Mouse (Mus musculus) forebrain, postnatal 0 days (tissue): ENCODE measurements around the gene Cpne8. TPM values are rescaled to one million over a fixed set of nuclear protein-coding genes. Genes with fewer than 3 reads are reported as not detected.

Experiments
- ATAC-seq: fragments of 200-750 bp; cut with Nextera tagmentation; 2 replicates; pipeline ENCODE4 v1.8.0; 2017; ENCODE audit warnings: mild to moderate bottlenecking, moderate library complexity
- DNase-seq: peaks from one replicate; pipeline ENCODE4 v3.0.0-alpha.2; 2015
- H3K27ac ChIP-seq: fragments of 300-500 bp; sonication (generic); 2 replicates; pipeline ENCODE4 v1.5.1; 2014; ENCODE audit warnings: low read depth, mild to moderate bottlenecking, antibody characterized with exemption, low read length, moderate library complexity, mixed read lengths
- H3K27me3 ChIP-seq: fragments of 300-500 bp; sonication (generic); 2 replicates; pipeline ENCODE4 v1.6.1; 2014; ENCODE audit warnings: mild to moderate bottlenecking, low read length, mixed read lengths; ENCODE audit not compliant: insufficient read depth
- H3K36me3 ChIP-seq: fragments of 300-500 bp; sonication (generic); 2 replicates; pipeline ENCODE4 v1.6.1; 2014; ENCODE audit warnings: mild to moderate bottlenecking, moderate library complexity; ENCODE audit not compliant: insufficient read depth
- H3K4me1 ChIP-seq: fragments of 300-500 bp; sonication (generic); 2 replicates; pipeline ENCODE4 v1.6.1; 2014; ENCODE audit warnings: antibody characterized with exemption; ENCODE audit not compliant: insufficient read depth
- H3K4me2 ChIP-seq: fragments of 300-500 bp; sonication (generic); 2 replicates; pipeline ENCODE4 v1.6.1; 2014; ENCODE audit warnings: low read depth, mild to moderate bottlenecking, moderate library complexity
- H3K4me3 ChIP-seq: fragments of 300-500 bp; sonication (generic); 2 replicates; pipeline ENCODE4 v1.5.1; 2014; ENCODE audit warnings: low read depth, low read length, mixed read lengths
- H3K9ac ChIP-seq: fragments of 300-500 bp; sonication (generic); 2 replicates; pipeline ENCODE4 v1.6.1; 2014; ENCODE audit warnings: mild to moderate bottlenecking
- H3K9me3 ChIP-seq: fragments of 300-500 bp; sonication (generic); 2 replicates; pipeline ENCODE4 v1.6.1; 2016; ENCODE audit warnings: low read length
- CTCF ChIP-seq: sonication (generic); IDR thresholded peaks from 2 replicates; pipeline ENCODE4 v1.5.1; 2016; ENCODE audit warnings: antibody characterized with exemption, control low read depth, low read depth
- WGBS: fragments of 180-500 bp; shearing (Covaris S2); extraction: QIAGEN DNeasy Blood & Tissue Kit; methylation state at CpG from one replicate; pipeline ENCODE4 v1.1.7; 2014; 5-methylcytosine and 5-hydroxymethylcytosine counted together
- polyA plus RNA-seq: library from polyadenylated mRNA; unstranded; fragments of >200 nt; fragmentation: Nextera tagmentation; extraction: Ambion mirVana; gene quantifications from 2 replicates; pipeline ENCODE4 v1.2.1, GENCODE M21; 2015
- total RNA-seq: library from RNA; depleted of rRNA; stranded (reverse); fragments of >200 nt; gene quantifications from 2 replicates; pipeline ENCODE4 v1.2.3, GENCODE M21; 2014

Cpne8 gene
- total and polyA plus RNA-seq, 2 experiments from 2014 or later, result 22.3 to 24.4 TPM

DNA sequence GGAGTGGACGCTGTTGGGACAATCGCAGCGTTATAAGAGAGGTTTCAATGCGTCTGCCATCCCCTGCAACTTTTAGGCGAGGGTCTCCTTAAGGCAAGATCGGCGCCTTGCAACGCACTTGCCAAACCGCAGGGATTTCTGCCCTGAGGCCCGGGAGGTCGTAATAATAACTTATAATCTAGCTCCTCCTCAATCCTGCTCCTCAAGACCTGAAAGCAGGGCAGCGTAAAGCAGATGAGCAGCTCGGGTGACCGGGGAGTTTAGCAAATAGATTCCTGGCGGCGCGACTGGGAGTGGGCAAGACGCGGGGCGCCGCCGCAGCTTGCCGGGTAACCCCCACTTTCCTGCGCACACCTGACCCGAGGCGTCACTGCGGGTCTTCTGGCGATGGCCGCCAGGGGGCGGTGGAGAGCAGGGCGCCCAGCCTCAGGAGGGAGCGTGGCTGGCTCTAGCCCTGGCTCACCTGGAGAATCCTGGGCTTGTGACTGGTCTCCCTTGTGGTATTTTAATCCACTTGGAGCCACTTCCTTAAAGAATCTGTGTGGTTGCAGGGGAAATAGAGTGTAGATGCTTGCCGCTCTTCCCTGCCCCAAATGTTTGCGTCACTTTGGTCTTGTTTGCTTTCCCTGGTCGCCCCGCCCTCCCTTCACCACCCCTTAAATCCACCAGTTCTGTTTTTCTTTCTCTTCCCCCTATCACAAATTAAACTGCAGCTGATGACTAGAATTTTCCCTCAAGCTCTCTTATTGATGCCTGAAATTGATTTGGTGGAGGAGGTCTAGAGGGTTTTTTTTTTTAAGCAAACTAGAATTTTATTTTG lies 738 bp upstream of the Cpne8 start:
- peak; percentile 90 for ATAC-seq
- peak; percentile 98 for TF ChIP-seq CTCF
- peak overlapping the region; percentile 59 for H3K4me3 ChIP-seq
- peak; percentile 83 for DNase-seq
- H3K4me2 ChIP-seq, result peak overlapping the region; percentile 95
- 3% methylated on average over 36 of the region's 36 CpGs for WGBS
- H3K9ac ChIP-seq, result peak overlapping the region; percentile 60
- H3K9me3 ChIP-seq, result no peaks in the 10 kb centered on the region
- no peaks in the 10 kb centered on the region; the same call in 1 of the 2 replicates for H3K27me3 ChIP-seq
- no peaks in the 10 kb centered on the region for H3K36me3 ChIP-seq
- peak overlapping the region; percentile 50; the same call in 1 of the 2 replicates for H3K27ac ChIP-seq
- 0 out of 2 replicates have a peak, but pooled peaks cover 2% of the 10 kb centered on the region for H3K4me1 ChIP-seq

DNA sequence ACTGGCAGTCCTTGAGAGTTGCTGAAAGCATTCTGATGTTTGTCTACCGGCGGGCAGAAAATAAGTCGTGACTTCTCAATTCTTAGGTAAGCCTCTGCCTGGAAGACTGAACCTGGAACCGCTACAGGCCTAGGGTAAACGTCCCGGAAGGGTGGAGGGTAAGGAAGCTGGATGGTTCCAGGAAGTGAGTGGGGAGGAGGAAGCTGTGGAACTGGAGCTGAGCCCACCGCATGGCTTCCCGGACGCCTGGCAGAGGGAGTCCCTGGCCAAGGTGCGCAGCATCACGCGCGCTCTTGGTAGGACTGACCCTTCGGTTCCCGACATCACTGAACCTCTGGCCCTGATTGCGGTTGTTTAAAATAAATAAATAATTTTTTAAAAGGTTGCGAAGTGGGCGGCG lies 744 bp downstream of the Cpne8 start:
- 5% methylated on average over 19 of the region's 19 CpGs for WGBS
- H3K36me3 ChIP-seq, result no peaks in the 10 kb centered on the region
- H3K4me1 ChIP-seq, result 0 out of 2 replicates have a peak, but pooled peaks cover 2% of the 10 kb centered on the region
- no peaks in the 10 kb centered on the region; the same call in 1 of the 2 replicates for H3K27me3 ChIP-seq
- H3K9me3 ChIP-seq, result no peaks in the 10 kb centered on the region
- peak overlapping the region; percentile 60; the same call in 1 of the 2 replicates for H3K9ac ChIP-seq
- H3K27ac ChIP-seq, result no peak overlapping the region
- DNase-seq, result peak; percentile 27
- peak overlapping the region; percentile 95 for H3K4me2 ChIP-seq
- H3K4me3 ChIP-seq, result peak overlapping the region; percentile 59
- no peak for TF ChIP-seq CTCF
- no peak for ATAC-seq

DNA sequence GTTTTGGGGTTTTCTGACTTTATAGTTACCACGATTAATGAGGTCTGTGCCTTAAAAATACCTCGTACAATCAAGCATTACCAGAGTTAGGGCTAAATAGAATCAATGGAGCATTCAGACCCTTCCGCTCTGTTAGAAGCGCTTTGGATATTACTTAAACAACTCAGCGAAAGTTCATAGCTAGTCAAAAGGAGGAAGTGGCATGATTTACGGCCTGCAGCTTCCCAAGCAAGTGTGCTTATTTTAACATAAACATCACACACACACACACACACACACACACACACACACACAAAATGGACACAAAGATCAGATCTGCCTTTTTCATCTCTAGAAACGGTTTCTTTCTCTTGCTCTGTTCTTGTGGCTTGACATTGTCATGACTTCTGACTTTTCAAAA lies 9.7 kb downstream of the Cpne8 start:
- Histone ChIP-seq H3K36me3 (no peaks in the 10 kb centered on the region), H3K4me2 (no peak overlapping the region), H3K9me3 (no peaks in the 10 kb centered on the region), H3K4me3 (no peak overlapping the region), H3K27me3 (no peaks in the 10 kb centered on the region), H3K4me1 (no peaks in the 10 kb centered on the region), H3K9ac (no peak overlapping the region), H3K27ac (no peak overlapping the region)
- 40% methylated on average over 7 of the region's 7 CpGs for WGBS
- TF ChIP-seq CTCF, result no peak
- DNase-seq (no peak), ATAC-seq (no peak)

DNA sequence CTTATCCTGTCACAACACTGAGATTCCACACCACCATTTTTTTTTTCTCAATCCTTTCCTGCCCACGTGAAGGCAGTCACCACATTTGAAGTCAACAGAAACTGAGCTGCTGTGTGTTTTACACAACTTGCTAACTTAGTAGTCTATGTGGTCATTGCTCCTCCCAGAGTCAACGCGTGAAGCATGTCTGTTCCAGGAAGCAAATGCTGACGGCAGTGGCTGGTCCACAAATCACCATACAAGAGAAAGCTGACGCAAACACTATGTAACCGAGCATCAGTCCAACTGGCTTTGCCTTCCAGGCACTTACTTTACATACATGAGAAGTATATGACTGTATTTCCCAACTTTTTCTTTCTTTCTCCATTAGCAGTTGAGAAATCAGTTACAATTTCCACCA lies 12.3 kb downstream of the Cpne8 start:
- ATAC-seq (no peak), DNase-seq (no peak)
- Histone ChIP-seq H3K9ac (no peak overlapping the region), H3K36me3 (no peaks in the 10 kb centered on the region), H3K27me3 (no peaks in the 10 kb centered on the region), H3K4me1 (no peaks in the 10 kb centered on the region), H3K9me3 (no peaks in the 10 kb centered on the region), H3K4me2 (no peak overlapping the region), H3K27ac (no peak overlapping the region), H3K4me3 (no peak overlapping the region)
- 91% methylated on average over 6 of the region's 6 CpGs for WGBS
- no peak for TF ChIP-seq CTCF

DNA sequence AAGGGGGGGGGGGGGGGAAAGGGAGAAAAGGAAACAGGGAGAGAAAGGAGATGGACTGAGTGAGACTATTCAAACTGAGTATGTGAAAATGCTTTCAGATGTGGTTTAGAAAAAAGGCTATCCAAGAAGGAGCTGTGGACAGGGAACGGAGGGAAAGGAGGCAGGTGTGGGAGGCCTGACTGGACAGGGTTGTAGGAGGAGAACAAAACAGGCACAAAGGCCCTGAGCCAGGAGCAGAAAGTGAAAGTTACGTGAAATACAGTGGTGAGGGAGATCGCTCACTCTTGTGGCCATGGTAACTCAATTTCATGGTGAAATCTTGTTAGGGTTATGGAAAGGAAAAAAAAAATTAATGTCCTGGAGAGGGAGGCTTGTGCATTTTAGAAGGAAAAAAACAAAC lies 14.6 kb downstream of the Cpne8 start:
- ATAC-seq (no peak), DNase-seq (no peak)
- TF ChIP-seq CTCF, result no peak
- H3K36me3 ChIP-seq, result no peaks in the 10 kb centered on the region
- no peak overlapping the region for H3K9ac ChIP-seq
- WGBS, result 77% methylated on average over 3 of the region's 3 CpGs
- H3K4me3 ChIP-seq, result no peak overlapping the region
- no peak overlapping the region for H3K27ac ChIP-seq
- no peaks in the 10 kb centered on the region for H3K9me3 ChIP-seq
- H3K4me2 ChIP-seq, result no peak overlapping the region
- no peaks in the 10 kb centered on the region for H3K27me3 ChIP-seq
- H3K4me1 ChIP-seq, result no peaks in the 10 kb centered on the region

DNA sequence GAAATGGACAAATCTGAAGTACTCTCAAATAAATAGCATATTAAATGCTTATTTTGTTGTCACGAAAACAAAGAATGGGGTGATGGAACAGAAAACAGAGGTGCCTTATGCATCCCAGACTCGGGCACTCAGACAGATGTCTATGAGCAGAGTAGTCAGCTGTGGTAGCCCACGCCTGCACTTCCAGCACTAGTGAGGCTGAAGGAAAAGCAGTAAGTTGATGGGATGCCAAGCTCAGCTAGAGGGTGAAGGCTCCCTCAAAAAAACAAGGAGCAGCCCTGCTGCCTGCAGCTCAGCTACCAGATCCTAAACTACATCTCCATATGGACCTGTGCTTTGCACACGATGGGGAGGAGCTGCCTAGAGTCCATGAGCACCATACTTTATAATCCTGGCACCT lies 15.6 kb downstream of the Cpne8 start:
- no peak overlapping the region for H3K4me3 ChIP-seq
- H3K4me2 ChIP-seq, result no peak overlapping the region
- H3K36me3 ChIP-seq, result no peaks in the 10 kb centered on the region
- ATAC-seq (no peak), DNase-seq (no peak)
- H3K27ac ChIP-seq, result no peak overlapping the region
- no peak overlapping the region for H3K9ac ChIP-seq
- H3K4me1 ChIP-seq, result no peaks in the 10 kb centered on the region
- TF ChIP-seq CTCF, result no peak
- no peaks in the 10 kb centered on the region for H3K27me3 ChIP-seq
- WGBS, result 75% methylated on average over 4 of the region's 4 CpGs
- no peaks in the 10 kb centered on the region for H3K9me3 ChIP-seq

DNA sequence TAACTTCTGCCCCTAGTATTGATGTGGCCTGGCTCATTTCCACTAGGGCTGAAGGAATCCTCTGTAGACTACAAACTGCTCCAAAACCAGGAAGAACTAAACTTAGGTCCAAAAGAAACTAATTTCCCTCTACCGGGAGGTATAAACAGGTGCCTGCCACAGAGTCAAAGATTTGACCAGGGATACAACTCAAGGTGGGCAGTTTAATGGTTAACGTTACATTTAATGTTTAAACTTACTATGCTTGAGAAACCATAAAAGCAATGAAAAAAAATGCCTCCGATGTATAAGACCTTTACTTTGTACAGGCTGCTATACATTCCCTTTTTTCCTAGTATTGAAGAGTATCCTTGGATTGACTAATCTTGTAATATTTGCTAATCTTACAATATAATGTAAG lies 18.5 kb downstream of the Cpne8 start:
- Histone ChIP-seq H3K4me2 (no peak overlapping the region), H3K9me3 (no peaks in the 10 kb centered on the region), H3K4me3 (no peak overlapping the region), H3K36me3 (no peaks in the 10 kb centered on the region), H3K27ac (no peak overlapping the region), H3K9ac (no peak overlapping the region), H3K4me1 (no peaks in the 10 kb centered on the region), H3K27me3 (no peaks in the 10 kb centered on the region)
- TF ChIP-seq CTCF, result no peak
- WGBS, result 98% methylated on average over 3 of the region's 3 CpGs
- DNase-seq (no peak), ATAC-seq (no peak)
